Mouse (Mus musculus) limb, embryonic 11.5 days (tissue): ENCODE measurements around the gene Znrf1. TPM values are rescaled to one million over a fixed set of nuclear protein-coding genes. Genes with fewer than 3 reads are reported as not detected.
"Not testable (repeated sequence)": the region's sequence is repeated elsewhere in the genome, so short reads cannot be mapped to it uniquely, and the experiment has no call there.

Experiments used
- ATAC-seq: fragments of 200-750 bp; cut with Nextera tagmentation; 2 replicates; pipeline ENCODE4 v1.8.0; 2017; ENCODE audit warnings: low read depth; ENCODE audit not compliant: insufficient number of reproducible peaks, low FRiP score, low TSS enrichment
- DNase-seq: peaks from one replicate; pipeline ENCODE4 v3.0.0-alpha.2; 2015; ENCODE audit warnings: low spot score
- H3K27ac ChIP-seq: fragments of 300-500 bp; sonication (generic); replicated peaks from 2 replicates; pipeline ENCODE4 v1.5.1; 2014; ENCODE audit warnings: low read depth, mild to moderate bottlenecking, low read length
- H3K27me3 ChIP-seq: fragments of 300-500 bp; sonication (generic); 2 replicates; pipeline ENCODE4 v1.6.1; 2014; ENCODE audit warnings: mild to moderate bottlenecking, low read length, mixed read lengths; ENCODE audit not compliant: control insufficient read depth, insufficient read depth
- H3K36me3 ChIP-seq: fragments of 300-500 bp; sonication (generic); 2 replicates; pipeline ENCODE4 v1.6.1; 2014; ENCODE audit warnings: mild to moderate bottlenecking, low read length, moderate library complexity, mixed read lengths; ENCODE audit not compliant: control insufficient read depth, insufficient read depth
- H3K4me1 ChIP-seq: fragments of 300-500 bp; sonication (generic); 2 replicates; pipeline ENCODE4 v1.6.1; 2014; ENCODE audit warnings: low read length, mixed read lengths; ENCODE audit not compliant: control insufficient read depth, insufficient read depth
- H3K4me2 ChIP-seq: fragments of 300-500 bp; sonication (generic); 2 replicates; pipeline ENCODE4 v1.6.1; 2014; ENCODE audit warnings: low read depth, mild to moderate bottlenecking, moderate library complexity; ENCODE audit not compliant: severe bottlenecking
- H3K4me3 ChIP-seq: fragments of 300-500 bp; sonication (generic); 2 replicates; pipeline ENCODE4 v1.5.1; 2014; ENCODE audit warnings: low read depth, low read length
- H3K9ac ChIP-seq: fragments of 300-500 bp; sonication (generic); 2 replicates; pipeline ENCODE4 v1.6.1; 2014; ENCODE audit warnings: mild to moderate bottlenecking, low read length
- H3K9me3 ChIP-seq: fragments of 300-500 bp; sonication (generic); 2 replicates; pipeline ENCODE4 v1.6.1; 2016; ENCODE audit warnings: low read length; ENCODE audit not compliant: control insufficient read depth
- WGBS: fragments of 180-500 bp; shearing (Covaris S2); extraction: QIAGEN DNeasy Blood & Tissue Kit; methylation state at CpG from one replicate; pipeline ENCODE4 v1.1.7; 2014; 5-methylcytosine and 5-hydroxymethylcytosine counted together
- polyA plus RNA-seq: library from polyadenylated mRNA; unstranded; fragments of >200 nt; fragmentation: Nextera tagmentation; extraction: Ambion mirVana; gene quantifications from 2 replicates; pipeline ENCODE4 v1.2.1, GENCODE M21; 2014

The Znrf1 gene
- polyA plus RNA-seq, 1 experiment from 2014 or later, result 49.9 TPM

DNA sequence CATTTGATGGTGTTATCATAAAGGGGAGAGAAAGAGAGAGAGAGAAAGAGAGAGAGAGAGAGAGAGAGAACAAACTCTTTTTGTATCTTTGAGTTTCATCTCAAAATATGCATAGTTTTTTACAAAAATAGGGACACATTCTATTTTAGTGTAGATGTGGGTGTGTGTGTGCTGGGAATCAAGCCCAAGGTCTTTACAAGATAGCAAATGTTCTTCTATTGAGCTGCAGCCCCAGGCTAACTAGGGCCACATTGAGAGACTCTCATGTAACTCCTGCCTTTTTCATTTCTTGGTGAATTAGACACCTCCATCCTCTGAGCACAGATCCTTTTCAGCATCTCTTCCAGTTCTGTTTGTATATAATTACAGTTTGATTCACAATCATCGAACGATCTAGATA lies 105.2 kb downstream of the Znrf1 start:
- no peak overlapping the region for H3K4me3 ChIP-seq
- 93% methylated on average over 2 of the region's 2 CpGs for WGBS
- DNase-seq (no peak), ATAC-seq (no peak)
- H3K9me3 ChIP-seq, result no peaks in the 10 kb centered on the region
- H3K27ac ChIP-seq, result no peak overlapping the region
- no peak overlapping the region for H3K9ac ChIP-seq
- H3K4me1 ChIP-seq, result 0 out of 2 replicates have a peak, but pooled peaks cover 4% of the 10 kb centered on the region
- no peaks in the 10 kb centered on the region for H3K36me3 ChIP-seq
- H3K4me2 ChIP-seq, result no peak overlapping the region
- no peaks in the 10 kb centered on the region for H3K27me3 ChIP-seq

DNA sequence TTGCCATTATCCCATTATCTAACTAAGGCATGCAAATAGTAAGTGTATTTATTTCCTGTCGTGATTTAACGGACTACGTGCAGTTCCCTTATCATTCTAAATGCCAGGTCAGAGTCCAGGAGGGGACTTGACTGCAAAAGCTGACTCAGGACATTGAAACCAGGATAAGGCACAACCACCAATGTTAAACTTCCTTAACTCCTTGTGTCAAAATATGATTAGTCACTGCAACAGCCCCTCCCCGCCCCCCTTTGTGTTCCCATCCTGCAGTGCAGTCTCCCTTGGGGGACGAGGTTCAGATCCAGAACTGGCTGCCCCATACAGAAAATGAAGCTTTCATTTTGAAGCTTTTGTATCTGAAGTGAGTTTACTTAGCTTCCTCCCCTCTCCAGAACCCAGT lies 106.6 kb downstream of the Znrf1 start:
- H3K9ac ChIP-seq, result no peak overlapping the region
- WGBS, result 74% methylated on average over 5 of the region's 5 CpGs
- H3K4me2 ChIP-seq, result peak overlapping the region; percentile 60
- DNase-seq (no peak), ATAC-seq (no peak)
- H3K27ac ChIP-seq, result 0 out of 2 replicates have a peak overlapping the region, but pooled peaks have one; percentile 68
- peak overlapping the region; percentile 66 for H3K4me3 ChIP-seq
- no peaks in the 10 kb centered on the region for H3K9me3 ChIP-seq
- H3K4me1 ChIP-seq, result 0 out of 2 replicates have a peak, but pooled peaks cover 4% of the 10 kb centered on the region
- H3K36me3 ChIP-seq, result no peaks in the 10 kb centered on the region
- no peaks in the 10 kb centered on the region for H3K27me3 ChIP-seq

DNA sequence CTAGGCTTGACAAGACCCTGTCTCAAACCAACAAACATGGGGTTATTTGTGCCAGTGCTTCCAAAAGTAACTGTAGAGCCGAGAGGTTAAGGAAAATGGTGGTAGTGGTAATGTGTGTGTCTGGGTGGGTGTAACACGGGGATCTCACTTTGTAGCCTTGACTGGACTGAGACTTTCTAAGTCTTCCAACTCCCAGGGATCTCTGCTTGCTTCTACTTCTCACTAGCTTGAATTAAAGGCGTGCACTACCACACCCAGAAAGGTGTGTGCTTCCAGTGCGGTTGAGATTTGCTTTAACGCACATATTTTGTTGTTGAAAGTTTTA lies 107.0 kb downstream of the Znrf1 start:
- 10% methylated on average over 5 of the region's 5 CpGs for WGBS
- peak overlapping the region; percentile 66 for H3K4me3 ChIP-seq
- no peaks in the 10 kb centered on the region for H3K9me3 ChIP-seq
- H3K27ac ChIP-seq, result peak overlapping the region; percentile 68; the same call in 1 of the 2 replicates
- H3K9ac ChIP-seq, result peak overlapping the region; percentile 67
- H3K36me3 ChIP-seq, result no peaks in the 10 kb centered on the region
- ATAC-seq, result peak; percentile 23; the same call in 1 of the 2 replicates
- no peaks in the 10 kb centered on the region for H3K27me3 ChIP-seq
- DNase-seq, result no peak
- H3K4me2 ChIP-seq, result peak overlapping the region; percentile 60
- H3K4me1 ChIP-seq, result 0 out of 2 replicates have a peak, but pooled peaks cover 4% of the 10 kb centered on the region

DNA sequence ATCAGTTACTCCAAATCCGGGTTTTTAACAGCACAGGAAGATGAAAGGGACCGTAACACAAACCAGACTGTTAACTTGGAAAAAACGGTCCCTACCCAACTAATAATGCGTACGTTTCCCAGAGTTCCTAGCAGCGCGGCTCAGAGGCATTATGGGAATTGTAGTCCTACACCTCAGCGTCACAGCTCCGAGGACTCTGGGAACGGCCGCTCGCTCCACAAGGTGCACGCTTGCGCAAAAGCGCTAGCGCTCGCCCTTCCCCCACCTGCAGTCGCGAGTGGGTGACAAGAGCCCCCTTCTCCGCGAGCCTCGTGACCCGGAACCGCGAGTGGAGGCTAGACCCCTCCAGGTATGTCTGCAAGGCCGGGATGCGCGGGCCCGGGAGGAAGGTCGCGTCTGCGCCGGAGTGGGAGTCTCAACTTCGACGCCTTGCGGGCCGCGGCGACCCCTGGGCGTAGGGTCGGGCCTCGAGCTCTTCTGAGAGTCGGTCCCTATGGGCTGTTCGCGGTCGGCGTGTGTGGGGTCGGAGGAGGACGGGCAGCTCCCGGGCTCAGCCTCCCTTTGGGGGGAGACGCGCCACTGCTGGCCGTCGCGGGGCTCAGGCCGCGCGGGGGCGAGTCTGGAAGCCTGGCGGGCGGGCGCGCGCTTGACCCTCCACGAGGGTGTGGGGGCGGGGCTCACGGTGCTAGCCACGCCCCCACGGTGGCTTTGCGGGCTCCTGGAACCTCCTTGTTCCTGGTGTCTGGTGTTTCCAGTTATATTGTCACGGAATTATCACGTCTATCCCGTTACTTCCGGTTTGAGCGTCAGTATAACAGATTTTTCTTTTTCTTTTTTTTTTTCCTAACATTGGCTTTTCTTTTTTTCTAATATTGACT lies 107.6 kb downstream of the Znrf1 start, which contains the start of gene Zfp1:
Gene Zfp1 (plus strand): TSS at position 138 of the 878 bp plus-strand sequence.
- peak within 1 kb of the TSS; percentile 60 for H3K4me2 ChIP-seq
- H3K9me3 ChIP-seq, result no peaks in the 10 kb centered on the region
- DNase-seq (peak; percentile 93), ATAC-seq (peak; percentile 97)
- H3K9ac ChIP-seq, result peak within 1 kb of the TSS; percentile 87
- H3K36me3 ChIP-seq, result no peaks in the 10 kb centered on the region
- WGBS, result under 1% methylated on average over 74 of the region's 75 CpGs
- H3K27ac ChIP-seq, result peak within 1 kb of the TSS; percentile 68
- H3K27me3 ChIP-seq, result no peaks in the 10 kb centered on the region
- 0 out of 2 replicates have a peak, but pooled peaks cover 4% of the 10 kb centered on the region for H3K4me1 ChIP-seq
- peak within 1 kb of the TSS; percentile 66 for H3K4me3 ChIP-seq

DNA sequence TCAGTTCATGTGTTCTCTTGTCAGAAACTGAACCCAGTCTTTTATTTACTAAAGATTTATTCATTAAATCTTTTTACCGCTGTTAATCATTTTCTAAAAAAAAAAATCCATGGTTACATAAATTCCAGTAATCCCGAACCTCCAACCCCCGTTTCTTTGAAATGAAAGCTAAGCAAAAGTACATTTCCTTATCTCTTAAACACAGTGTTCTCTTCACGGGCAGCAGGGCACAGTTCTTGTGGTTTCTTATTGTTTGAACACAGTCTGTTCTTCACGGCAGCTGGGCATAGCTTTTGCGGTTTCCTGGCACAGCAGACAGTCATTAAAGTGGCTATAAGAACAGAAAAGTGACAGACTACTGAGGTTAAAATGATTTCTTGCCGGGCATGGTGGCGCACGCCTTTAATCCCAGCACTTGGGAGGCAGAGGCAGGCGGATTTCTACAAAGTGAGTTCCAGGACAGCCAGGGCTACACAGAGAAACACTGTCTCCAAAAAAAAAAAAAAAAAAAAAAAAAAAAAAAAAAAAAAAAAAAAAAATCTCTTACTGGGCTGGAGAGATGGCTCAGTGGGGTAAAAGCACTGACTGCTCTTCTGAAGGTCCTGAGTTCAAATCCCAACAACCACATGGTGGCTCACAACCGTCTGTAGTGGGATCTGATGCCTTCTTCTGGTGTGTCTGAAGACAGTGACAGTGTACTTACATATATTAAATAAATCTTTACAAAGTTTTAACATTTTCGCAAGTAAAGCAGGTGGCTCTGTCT lies 108.6 kb downstream of the Znrf1 start:
- not testable (repeated sequence) for DNase-seq, H3K9me3 ChIP-seq, H3K27ac ChIP-seq, H3K36me3 ChIP-seq, H3K4me1 ChIP-seq, H3K4me2 ChIP-seq, ATAC-seq, H3K9ac ChIP-seq, H3K27me3 ChIP-seq
- 78% methylated on average over 12 of the region's 12 CpGs for WGBS
- H3K4me3 ChIP-seq, result peak overlapping the region; percentile 66

DNA sequence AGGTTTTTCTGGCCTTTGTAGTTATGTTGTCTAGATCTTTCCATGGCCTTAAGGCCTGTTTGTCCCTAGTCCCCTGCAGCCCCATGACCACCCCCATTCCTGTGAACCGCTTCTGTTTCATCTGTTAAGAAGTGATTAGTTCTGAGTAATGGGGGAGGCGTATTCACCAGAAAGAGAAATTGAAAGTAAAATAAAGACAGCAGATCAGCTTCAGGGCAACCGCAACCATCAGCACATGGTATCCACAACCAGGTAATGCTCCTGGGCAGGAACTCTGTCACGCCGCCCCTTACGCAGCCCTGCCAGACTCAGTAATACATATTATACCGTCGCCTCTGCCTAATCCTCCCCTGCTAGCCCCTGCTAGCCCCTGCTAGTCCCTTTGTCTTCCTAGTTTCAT lies 109.8 kb downstream of the Znrf1 start:
- WGBS, result 97% methylated on average over 8 of the region's 8 CpGs
- no peaks in the 10 kb centered on the region for H3K27me3 ChIP-seq
- H3K4me3 ChIP-seq, result no peak overlapping the region
- H3K27ac ChIP-seq, result no peak overlapping the region
- 0 out of 2 replicates have a peak, but pooled peaks cover 4% of the 10 kb centered on the region for H3K4me1 ChIP-seq
- no peaks in the 10 kb centered on the region for H3K9me3 ChIP-seq
- H3K4me2 ChIP-seq, result no peak overlapping the region
- no peak for DNase-seq
- ATAC-seq, result no peak
- H3K36me3 ChIP-seq, result no peaks in the 10 kb centered on the region
- H3K9ac ChIP-seq, result no peak overlapping the region

DNA sequence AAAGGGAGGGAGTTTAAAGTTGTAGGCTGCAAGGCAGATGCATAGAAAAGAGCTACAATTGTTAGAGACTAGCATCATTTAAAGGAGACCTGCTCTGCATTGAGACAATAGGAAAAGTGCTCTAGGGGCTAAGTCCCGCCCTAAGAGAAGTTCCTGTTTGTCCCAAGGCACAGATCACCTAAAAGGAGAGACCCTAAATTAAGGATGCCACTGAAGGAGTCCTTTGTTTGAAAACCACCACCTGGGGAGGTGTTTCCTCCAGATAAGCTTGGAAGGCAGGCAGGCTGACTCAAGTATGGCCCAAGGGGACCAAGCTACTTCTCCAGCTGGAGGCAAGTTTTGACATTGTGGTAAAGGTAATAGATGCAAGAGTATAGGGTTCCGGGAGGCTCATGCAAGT lies 112.9 kb downstream of the Znrf1 start:
- 75% methylated on average over 2 of the region's 2 CpGs for WGBS
- ATAC-seq, result no peak
- DNase-seq, result no peak
- Histone ChIP-seq H3K9ac (no peak overlapping the region), H3K4me2 (no peak overlapping the region), H3K27me3 (no peaks in the 10 kb centered on the region), H3K27ac (no peak overlapping the region), H3K9me3 (no peaks in the 10 kb centered on the region), H3K4me3 (no peak overlapping the region), H3K4me1 (no peaks in the 10 kb centered on the region), H3K36me3 (no peaks in the 10 kb centered on the region)

DNA sequence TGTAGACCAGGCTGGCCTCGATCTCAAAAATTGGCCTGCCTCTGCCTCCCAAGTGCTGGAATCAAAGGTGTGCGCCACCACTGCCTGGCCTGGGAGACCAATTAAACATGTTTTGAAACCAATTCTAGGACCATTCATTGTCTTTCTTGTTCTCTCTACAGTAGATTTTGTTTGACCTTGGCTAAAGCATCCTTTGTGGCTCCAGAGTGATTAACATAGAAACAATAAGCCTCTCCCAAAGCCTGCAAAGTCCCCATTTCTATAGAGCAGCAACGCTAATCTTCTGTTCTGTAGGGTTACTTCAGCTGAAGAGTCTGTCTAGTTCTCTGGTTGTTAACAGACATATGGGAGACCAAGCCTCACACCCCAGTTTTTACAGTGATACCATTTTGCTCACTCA lies 114.8 kb downstream of the Znrf1 start:
- WGBS, result 94% methylated on average over 3 of the region's 3 CpGs
- no peaks in the 10 kb centered on the region; the same call in 1 of the 2 replicates for H3K9me3 ChIP-seq
- H3K4me1 ChIP-seq, result no peaks in the 10 kb centered on the region
- no peak overlapping the region for H3K9ac ChIP-seq
- H3K36me3 ChIP-seq, result no peaks in the 10 kb centered on the region
- H3K27me3 ChIP-seq, result no peaks in the 10 kb centered on the region
- DNase-seq (no peak), ATAC-seq (no peak)
- H3K27ac ChIP-seq, result no peak overlapping the region
- no peak overlapping the region for H3K4me3 ChIP-seq
- H3K4me2 ChIP-seq, result no peak overlapping the region
